Mouse (Mus musculus) hindbrain, embryonic 16.5 days (tissue): ENCODE measurements around the gene Abca2. TPM values are rescaled to one million over a fixed set of nuclear protein-coding genes. Genes with fewer than 3 reads are reported as not detected.

Source experiments
- ATAC-seq: fragments of 200-750 bp; cut with Nextera tagmentation; 2 replicates; pipeline ENCODE4 v1.8.0; 2017; ENCODE audit warnings: moderate TSS enrichment, moderate library complexity
- H3K27ac ChIP-seq: fragments of 300-500 bp; sonication (generic); 2 replicates; pipeline ENCODE4 v1.5.1; 2014; ENCODE audit warnings: low read depth, mild to moderate bottlenecking, control low read depth, low read length, moderate library complexity
- H3K27me3 ChIP-seq: fragments of 300-500 bp; sonication (generic); replicated peaks from 2 replicates; pipeline ENCODE4 v1.6.1; 2014; ENCODE audit warnings: low read length; ENCODE audit not compliant: control insufficient read depth, insufficient read depth
- H3K36me3 ChIP-seq: fragments of 300-500 bp; sonication (generic); 2 replicates; pipeline ENCODE4 v1.6.1; 2014; ENCODE audit warnings: mild to moderate bottlenecking, low read length, moderate library complexity, mixed read lengths; ENCODE audit not compliant: control insufficient read depth, insufficient read depth
- H3K4me1 ChIP-seq: fragments of 300-500 bp; sonication (generic); 2 replicates; pipeline ENCODE4 v1.6.1; 2014; ENCODE audit warnings: low read depth, low read length; ENCODE audit not compliant: control insufficient read depth, insufficient read depth
- H3K4me2 ChIP-seq: fragments of 300-500 bp; sonication (generic); 2 replicates; pipeline ENCODE4 v1.6.1; 2014; ENCODE audit warnings: mild to moderate bottlenecking, low read length, control low read depth, moderate library complexity
- H3K4me3 ChIP-seq: fragments of 300-500 bp; sonication (generic); 2 replicates; pipeline ENCODE4 v1.5.1; 2014; ENCODE audit warnings: mild to moderate bottlenecking, low read length, control low read depth, moderate library complexity
- H3K9ac ChIP-seq: fragments of 300-500 bp; sonication (generic); 2 replicates; pipeline ENCODE4 v1.6.1; 2014; ENCODE audit warnings: low read depth, mild to moderate bottlenecking, control low read depth, low read length, moderate library complexity
- H3K9me3 ChIP-seq: fragments of 300-500 bp; sonication (generic); 2 replicates; pipeline ENCODE4 v1.6.1; 2014; ENCODE audit warnings: mild to moderate bottlenecking, low read length, moderate library complexity; ENCODE audit not compliant: control insufficient read depth
- WGBS: fragments of 180-500 bp; shearing (Covaris S2); extraction: QIAGEN DNeasy Blood & Tissue Kit; methylation state at CpG from one replicate; pipeline ENCODE4 v1.1.7; 2014; 5-methylcytosine and 5-hydroxymethylcytosine counted together
- polyA plus RNA-seq: library from polyadenylated mRNA; unstranded; fragments of >200 nt; fragmentation: Nextera tagmentation; extraction: Ambion mirVana; gene quantifications from 2 replicates; pipeline ENCODE4 v1.2.1, GENCODE M21; 2015

Abca2 gene
- polyA plus RNA-seq, 1 experiment from 2014 or later = 13.5 TPM

DNA sequence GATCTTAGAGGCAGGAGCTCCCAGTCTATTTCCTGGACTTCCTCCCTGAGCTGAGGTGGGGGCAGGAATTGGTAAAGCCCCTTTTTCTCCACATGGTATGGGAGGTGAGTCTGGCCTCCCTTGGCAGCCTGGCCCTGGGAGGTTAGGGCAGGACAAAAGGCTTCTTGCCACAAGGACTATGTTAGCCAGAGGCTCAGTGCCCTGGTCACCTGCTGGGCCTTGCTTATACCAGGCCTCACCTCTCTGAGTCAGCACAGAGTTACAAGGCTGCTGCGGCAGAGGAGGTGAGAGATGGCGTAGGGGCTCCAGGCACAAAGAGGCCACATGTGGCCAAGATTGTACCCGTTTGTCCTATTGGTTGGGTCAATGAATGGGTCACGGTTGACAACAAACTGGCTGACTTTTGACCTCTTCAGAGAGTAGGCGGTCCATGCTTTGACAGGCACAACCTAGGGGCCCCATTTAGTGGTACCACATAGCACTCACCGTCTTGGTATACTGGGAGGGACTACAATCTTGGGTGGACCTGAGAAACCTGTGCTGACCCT lies 2.9 kb downstream of the Abca2 start:
- Histone ChIP-seq H3K4me2 (peak overlapping the region; percentile 70), H3K27me3 (no peaks in the 10 kb centered on the region), H3K4me3 (no peak overlapping the region), H3K36me3 (peaks cover 19% of the 10 kb centered on the region), H3K4me1 (peaks cover 25% of the 10 kb centered on the region), H3K27ac (no peak overlapping the region), H3K9ac (peak overlapping the region; percentile 51; the same call in 1 of the 2 replicates), H3K9me3 (no peaks in the 10 kb centered on the region)
- ATAC-seq = no peak
- WGBS = 34% methylated on average over 6 of the region's 6 CpGs

DNA sequence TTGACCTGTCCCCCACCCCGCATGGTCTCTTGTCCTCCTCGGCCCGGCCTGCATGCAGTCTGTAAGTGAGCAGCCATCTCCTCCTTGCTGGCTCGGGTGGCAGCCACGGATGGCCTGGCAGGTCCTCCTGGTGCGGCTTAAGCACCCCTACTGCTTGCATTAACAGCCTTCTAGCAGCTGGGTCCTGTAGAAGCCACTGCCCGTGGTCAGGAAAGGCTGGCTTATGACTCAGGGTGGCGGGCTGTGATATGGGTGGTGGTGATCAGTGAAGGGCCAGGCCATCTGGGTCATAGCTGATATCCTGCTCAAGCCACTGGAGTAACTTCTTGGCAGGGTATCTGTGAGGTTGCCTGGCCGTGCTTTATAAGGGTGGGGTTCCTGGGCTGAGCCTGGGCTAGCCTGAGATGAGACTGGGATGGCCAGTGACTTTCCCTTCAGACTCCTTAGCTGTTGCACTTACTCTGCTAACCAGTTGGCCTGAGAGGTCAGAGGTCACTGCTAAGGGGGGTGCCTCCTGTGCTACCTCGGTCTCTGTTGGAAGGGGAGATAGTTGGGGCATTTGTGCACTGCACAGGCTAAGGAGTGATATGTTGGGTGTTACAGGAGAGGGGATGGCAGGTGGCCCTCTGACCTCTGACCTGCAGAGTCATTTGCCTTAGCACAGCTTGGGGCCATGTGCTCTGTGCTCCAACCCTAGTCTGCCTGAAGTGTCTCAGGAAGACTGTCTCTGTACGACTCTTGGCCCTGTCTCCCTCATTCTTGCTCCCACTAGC lies 4.0 kb downstream of the Abca2 start:
- 81% methylated on average over 11 of the region's 11 CpGs for WGBS
- Histone ChIP-seq H3K9me3 (no peaks in the 10 kb centered on the region), H3K9ac (no peak overlapping the region)

DNA sequence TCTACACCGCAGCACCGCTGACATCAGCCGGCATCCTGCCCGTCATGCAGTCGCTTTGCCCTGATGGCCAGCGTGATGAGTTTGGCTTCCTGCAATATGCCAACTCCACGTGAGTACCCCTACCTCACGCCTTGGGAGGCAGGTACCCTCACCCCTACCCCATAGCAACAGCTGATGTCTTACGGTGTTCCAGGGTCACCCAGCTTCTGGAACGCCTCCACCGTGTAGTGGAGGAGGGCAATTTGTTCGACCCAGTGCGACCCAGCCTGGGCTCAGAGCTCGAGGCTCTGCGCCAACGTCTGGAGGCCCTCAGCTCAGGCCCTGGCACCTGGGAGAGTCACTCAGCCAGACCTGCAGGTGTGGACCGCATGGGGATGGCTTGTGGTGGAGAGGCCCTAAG lies 4.6 kb downstream of the Abca2 start:
- no peak overlapping the region for H3K4me2 ChIP-seq
- WGBS = 94% methylated on average over 17 of the region's 17 CpGs
- H3K27me3 ChIP-seq = no peaks in the 10 kb centered on the region
- H3K27ac ChIP-seq = no peak overlapping the region
- H3K9ac ChIP-seq = no peak overlapping the region
- H3K9me3 ChIP-seq = no peaks in the 10 kb centered on the region
- H3K4me1 ChIP-seq = peaks cover 25% of the 10 kb centered on the region
- H3K4me3 ChIP-seq = no peak overlapping the region
- ATAC-seq = no peak
- peaks cover 28% of the 10 kb centered on the region for H3K36me3 ChIP-seq

More for the DNA sequence above, 4.0 kb downstream of the Abca2 start:
- no peaks in the 10 kb centered on the region for H3K27me3 ChIP-seq
- no peak for ATAC-seq
- H3K4me2 ChIP-seq = no peak overlapping the region
- peaks cover 25% of the 10 kb centered on the region for H3K4me1 ChIP-seq
- H3K27ac ChIP-seq = no peak overlapping the region
- H3K4me3 ChIP-seq = no peak overlapping the region
- H3K36me3 ChIP-seq = peaks cover 26% of the 10 kb centered on the region

DNA sequence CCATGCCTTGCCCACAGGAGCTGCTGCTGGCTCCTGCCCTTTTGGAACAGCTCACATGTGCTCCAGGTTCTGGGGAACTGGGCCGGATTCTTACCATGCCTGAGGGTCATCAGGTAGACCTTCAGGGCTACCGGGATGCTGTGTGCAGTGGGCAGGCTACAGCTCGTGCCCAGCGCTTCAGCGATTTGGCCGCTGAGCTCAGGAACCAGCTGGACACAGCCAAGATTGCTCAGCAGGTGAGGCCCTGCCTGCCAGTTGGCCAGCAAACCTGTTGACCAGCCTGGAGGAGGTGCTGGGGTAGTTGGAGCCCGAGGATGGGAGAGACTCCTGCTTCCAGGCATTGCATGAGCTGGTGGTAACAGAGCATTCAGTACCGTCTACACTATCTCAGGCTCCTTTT lies 5.8 kb downstream of the Abca2 start:
- no peak overlapping the region for H3K9ac ChIP-seq
- no peak overlapping the region for H3K4me3 ChIP-seq
- H3K36me3 ChIP-seq = peaks cover 40% of the 10 kb centered on the region
- WGBS = 89% methylated on average over 8 of the region's 8 CpGs
- peaks cover 25% of the 10 kb centered on the region for H3K4me1 ChIP-seq
- H3K27ac ChIP-seq = no peak overlapping the region
- no peaks in the 10 kb centered on the region for H3K27me3 ChIP-seq
- no peak overlapping the region for H3K4me2 ChIP-seq
- H3K9me3 ChIP-seq = no peaks in the 10 kb centered on the region
- ATAC-seq = no peak

DNA sequence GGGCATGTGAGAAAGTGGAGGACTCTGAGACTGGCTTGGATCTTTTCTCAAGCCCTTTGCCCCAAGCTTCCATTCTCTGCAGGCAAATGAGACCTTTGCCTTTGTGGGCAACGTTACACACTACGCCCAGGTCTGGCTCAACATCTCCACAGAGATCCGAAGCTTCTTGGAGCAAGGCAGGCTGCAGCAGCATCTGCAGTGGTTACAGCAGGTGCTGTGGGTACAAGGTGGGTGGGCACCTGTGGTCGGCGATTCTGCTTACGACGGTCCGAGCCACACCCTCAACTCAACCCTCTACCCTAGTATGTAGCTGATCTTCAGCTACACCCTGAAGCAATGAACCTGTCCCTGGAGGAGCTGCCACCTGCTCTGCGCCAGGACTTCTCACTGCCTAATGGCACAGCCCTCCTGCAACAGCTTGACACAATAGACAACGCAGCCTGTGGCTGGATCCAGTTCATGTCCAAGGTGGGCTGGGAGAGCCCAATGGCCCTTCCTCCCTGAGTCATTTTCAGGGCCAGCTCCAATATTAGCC lies 7.8 kb downstream of the Abca2 start:
- no peaks in the 10 kb centered on the region for H3K27me3 ChIP-seq
- no peak overlapping the region for H3K9ac ChIP-seq
- ATAC-seq = no peak
- no peak overlapping the region for H3K4me2 ChIP-seq
- H3K27ac ChIP-seq = no peak overlapping the region
- 96% methylated on average over 10 of the region's 10 CpGs for WGBS
- peaks cover 55% of the 10 kb centered on the region for H3K36me3 ChIP-seq
- no peaks in the 10 kb centered on the region for H3K9me3 ChIP-seq
- peaks cover 4% of the 10 kb centered on the region for H3K4me1 ChIP-seq
- no peak overlapping the region for H3K4me3 ChIP-seq

DNA sequence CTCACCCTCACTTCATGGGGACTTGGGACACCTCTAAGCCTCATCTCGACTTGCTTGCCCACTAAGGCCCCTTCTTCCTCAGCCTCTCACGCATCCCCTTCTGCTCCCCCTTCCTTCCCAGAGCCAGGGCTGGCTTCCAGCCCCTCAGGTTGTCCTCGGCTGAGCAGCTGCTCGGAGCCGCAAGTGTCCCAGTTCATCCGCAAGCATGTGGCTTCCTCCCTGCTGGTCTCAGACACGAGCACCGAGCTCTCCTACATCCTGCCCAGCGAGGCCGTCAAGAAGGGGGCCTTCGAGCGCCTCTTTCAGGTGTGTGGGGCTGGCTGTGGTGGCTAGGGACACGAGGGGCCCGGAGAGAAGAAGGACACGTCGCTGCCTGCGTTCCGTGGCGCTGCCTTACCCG lies 12.6 kb downstream of the Abca2 start:
- WGBS = 89% methylated on average over 20 of the region's 20 CpGs
- no peak overlapping the region for H3K4me3 ChIP-seq
- no peaks in the 10 kb centered on the region for H3K27me3 ChIP-seq
- H3K4me1 ChIP-seq = no peaks in the 10 kb centered on the region
- peaks cover 77% of the 10 kb centered on the region for H3K36me3 ChIP-seq
- ATAC-seq = no peak
- H3K27ac ChIP-seq = no peak overlapping the region
- H3K9ac ChIP-seq = no peak overlapping the region
- no peak overlapping the region for H3K4me2 ChIP-seq
- H3K9me3 ChIP-seq = no peaks in the 10 kb centered on the region

DNA sequence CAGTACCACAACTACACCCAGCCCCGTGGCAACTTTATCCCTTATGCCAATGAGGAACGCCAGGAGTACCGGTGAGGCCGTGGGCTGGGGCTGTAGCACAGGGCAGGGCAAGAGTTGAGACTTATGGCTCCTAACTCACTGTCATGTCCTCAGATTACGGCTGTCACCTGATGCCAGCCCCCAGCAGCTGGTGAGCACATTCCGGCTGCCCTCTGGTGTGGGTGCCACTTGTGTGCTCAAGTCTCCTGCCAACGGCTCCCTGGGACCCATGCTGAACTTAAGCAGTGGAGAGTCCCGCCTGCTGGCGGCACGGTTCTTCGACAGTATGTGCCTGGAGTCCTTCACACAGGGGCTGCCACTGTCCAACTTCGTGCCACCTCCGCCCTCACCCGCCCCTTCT lies 14.2 kb downstream of the Abca2 start:
- ATAC-seq = no peak
- H3K4me1 ChIP-seq = no peaks in the 10 kb centered on the region
- no peaks in the 10 kb centered on the region for H3K9me3 ChIP-seq
- no peak overlapping the region for H3K4me2 ChIP-seq
- WGBS = 94% methylated on average over 14 of the region's 14 CpGs
- H3K36me3 ChIP-seq = peaks cover 77% of the 10 kb centered on the region
- no peak overlapping the region for H3K4me3 ChIP-seq
- no peaks in the 10 kb centered on the region for H3K27me3 ChIP-seq
- H3K27ac ChIP-seq = no peak overlapping the region
- H3K9ac ChIP-seq = no peak overlapping the region

DNA sequence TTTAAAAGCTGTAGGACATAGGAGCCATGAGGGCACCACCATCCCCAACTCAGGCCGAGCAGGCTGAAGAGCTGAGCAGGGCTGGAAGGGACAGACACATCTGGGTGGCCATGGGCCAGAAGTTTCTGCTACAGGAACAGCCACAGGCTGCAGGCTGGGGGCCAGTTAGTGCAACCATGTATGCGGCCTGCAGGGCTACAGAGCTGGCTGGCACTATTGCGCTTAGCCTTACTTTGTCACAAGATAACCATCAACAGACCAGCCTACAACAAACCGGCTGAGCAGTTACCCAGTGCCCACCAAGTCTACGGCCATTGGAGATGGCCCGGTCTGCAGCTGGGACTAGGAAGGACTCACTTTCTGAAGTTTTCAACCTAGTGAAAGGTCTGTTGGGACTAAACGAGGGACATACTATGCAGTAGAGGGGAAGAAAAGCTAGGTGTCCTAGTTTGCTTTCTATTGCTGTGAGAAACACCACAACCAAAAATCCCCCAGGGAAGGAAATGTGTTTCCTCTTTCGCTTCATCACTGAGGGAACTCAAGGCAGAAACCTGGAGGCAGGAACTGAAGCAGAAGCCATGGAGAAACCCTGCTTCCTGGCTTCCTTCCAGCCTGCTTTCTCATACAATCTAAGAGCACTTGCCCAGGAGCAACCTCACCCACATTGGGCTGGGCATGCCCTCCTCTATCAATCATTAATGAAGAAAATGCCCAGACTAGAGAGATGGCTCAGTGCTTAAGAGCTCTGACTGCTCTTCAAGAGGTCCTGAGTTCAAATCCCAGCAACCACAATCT lies 22.5 kb downstream of the Abca2 start:
- Histone ChIP-seq H3K36me3 (peaks cover 14% of the 10 kb centered on the region; the same call in 1 of the 2 replicates), H3K4me2 (no peak overlapping the region), H3K4me1 (no peaks in the 10 kb centered on the region), H3K9me3 (no peaks in the 10 kb centered on the region), H3K27ac (no peak overlapping the region), H3K27me3 (no peaks in the 10 kb centered on the region), H3K4me3 (no peak overlapping the region), H3K9ac (no peak overlapping the region)
- ATAC-seq = no peak
- WGBS = 82% methylated on average over 8 of the region's 8 CpGs

DNA sequence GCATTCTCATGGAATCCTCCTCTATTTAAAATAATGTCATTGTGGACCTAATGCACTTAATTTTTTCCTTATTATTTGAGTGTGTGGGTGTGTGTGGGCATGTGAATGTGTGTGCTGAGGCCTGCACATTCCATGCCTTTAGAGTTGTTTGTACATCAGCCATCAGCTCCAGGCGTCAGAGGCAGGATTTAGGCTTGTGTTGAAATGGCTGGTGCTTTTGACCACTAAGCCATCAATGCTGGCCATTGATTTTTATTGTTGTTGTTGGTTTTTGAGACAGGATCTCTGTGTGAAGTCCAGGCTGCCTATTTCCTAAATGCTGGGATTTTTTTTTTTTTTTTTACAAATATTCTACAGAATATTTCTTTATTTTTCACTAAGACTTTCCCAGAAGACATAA lies 24.4 kb downstream of the Abca2 start:
- Histone ChIP-seq H3K4me2 (no peak overlapping the region), H3K27me3 (no peaks in the 10 kb centered on the region), H3K4me3 (no peak overlapping the region), H3K27ac (no peak overlapping the region), H3K9me3 (no peaks in the 10 kb centered on the region), H3K4me1 (no peaks in the 10 kb centered on the region), H3K9ac (no peak overlapping the region), H3K36me3 (peaks cover 1% of the 10 kb centered on the region; the same call in 1 of the 2 replicates)
- ATAC-seq = no peak
- WGBS = 53% methylated on average over 1 of the region's 1 CpGs
